Mouse (Mus musculus): Measurements from ENCODE around the gene Scn7a.

Gene Scn7a

DNA sequence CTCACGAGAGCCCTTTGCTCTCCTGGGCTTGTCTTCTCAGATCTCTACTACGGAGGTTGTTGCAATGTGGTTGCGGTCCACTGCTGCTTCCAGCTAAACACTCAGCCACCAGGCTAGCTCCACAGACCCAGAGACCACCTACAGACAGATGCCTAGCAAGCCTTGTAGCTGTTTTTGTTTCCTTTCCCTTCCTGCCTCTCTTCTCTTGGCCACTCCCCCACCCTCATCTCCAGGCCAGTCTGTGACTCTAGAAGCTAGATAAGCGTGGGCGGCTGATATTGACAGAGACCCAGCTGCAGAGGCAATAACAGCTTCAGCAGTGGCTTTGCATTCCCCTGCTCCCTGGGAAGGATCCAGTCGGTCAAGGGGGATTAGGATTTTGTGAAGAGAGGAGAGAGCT is at the start of gene Scn7a:
Scn7a (minus strand) TSS at position 150 of the 400 bp plus-strand sequence.
- DNase-seq = no peak

- no peak for DNase-seq
These were observed 43.0 kb upstream of the Scn7a start for GRCm38 (mm10) chr2:66827729-66828128.

DNA sequence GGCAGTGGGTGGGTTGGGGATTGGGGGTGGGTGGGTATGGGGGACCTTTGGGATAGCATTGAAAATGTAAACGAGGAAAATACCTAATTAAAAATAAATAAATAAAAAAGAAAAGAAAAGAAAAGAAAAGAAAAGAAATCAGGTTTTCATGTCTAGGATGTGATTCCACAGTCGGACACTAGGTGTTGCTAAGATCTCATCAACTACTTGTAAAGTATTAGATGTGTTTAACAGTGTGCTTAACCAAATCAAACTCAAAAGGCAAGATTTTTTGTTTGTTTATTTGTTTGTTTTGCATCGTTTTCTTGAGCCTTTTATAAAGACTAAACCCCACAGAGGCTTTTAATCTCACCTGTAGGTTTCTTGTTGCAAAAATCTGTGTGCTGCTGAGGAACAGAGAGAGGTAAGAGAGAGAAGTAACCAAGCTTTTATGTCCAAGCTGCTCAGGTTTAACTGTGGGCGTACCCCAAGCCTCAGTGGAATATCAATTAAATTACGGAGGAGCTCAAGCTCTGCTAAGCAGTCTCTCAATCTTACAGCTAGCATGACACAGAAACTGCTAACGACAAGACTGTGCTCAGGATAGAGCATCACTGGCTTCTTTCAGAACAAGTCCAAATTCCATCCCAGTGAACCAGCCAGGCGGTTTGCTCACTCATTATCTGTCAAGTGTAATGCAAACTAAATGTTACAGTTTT is 35.3 kb upstream of the Scn7a start:
- DNase-seq = no peak

- no peak for DNase-seq
These were observed 15.0 kb upstream of the Scn7a start for GRCm38 (mm10) chr2:66799676-66800249.

- DNase-seq = no peak
These were observed 12.8 kb upstream of the Scn7a start for GRCm38 (mm10) chr2:66797493-66797892.

DNA sequence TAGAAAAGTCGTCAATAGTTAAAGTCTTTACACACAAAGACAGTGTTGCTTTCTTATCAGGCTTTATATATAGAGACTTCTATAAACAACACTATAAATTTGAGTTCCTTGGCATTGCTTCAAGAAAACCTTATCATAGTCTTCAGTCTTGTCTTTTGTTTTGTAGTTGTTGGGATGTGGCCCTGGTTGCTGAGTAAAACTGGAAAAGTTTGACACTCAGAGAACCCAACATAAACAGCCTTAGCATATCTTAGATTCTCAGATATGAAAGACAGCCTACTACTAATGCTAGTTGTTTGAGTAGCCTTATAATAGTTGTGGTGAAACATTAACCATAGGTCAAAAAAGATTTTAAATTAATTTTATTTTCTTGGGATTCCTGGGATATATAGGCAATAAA is 6.9 kb upstream of the Scn7a start:
- no peak for DNase-seq

GRCm38 (mm10) chr2:66780884-66781283 is 3.8 kb downstream of the Scn7a start:
- no peak for DNase-seq

- DNase-seq = no peak
These were observed 16.7 kb downstream of the Scn7a start for GRCm38 (mm10) chr2:66767980-66768379.

DNA sequence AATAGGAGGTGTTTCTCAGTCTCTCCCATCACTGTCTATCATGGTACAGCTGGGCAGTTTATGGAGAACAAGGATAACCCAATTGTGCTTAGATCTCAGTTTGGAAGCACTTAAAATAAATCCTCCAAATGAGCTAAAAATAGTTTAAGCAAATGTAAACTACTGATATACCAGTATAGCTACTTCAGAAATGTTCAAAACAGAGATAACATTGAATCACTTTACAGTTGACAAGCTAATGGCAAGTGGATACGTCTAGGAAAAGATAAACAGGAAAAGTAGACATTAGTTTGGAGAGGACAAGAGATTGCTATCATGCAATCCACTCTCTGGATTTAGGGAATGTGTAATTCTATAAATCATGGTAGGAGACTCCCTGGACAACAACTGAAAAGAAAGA is 19.5 kb downstream of the Scn7a start:
- no peak for DNase-seq

GRCm38 (mm10) chr2:66762905-66763304 is 21.8 kb downstream of the Scn7a start:
- no peak for DNase-seq

GRCm38 (mm10) chr2:66728002-66728401 is 56.7 kb downstream of the Scn7a start:
- DNase-seq = no peak

DNA sequence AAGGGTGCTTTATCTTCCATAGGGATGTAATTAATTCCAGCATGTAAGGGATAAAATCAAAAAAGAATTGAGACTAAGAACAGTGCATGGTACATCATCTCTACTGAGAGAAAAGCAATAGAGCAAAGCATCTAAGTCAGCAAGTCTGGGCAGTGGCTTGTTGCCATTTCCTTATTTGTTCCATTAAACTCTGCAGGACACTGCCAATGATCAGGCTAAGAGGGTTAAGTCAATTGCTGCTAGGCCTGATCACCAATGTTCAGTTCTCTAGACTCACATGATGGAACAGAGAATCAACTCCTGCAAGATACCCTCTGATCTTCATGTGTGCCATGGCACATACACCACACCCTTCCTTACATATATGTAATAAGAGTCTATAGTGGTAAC is 57.1 kb downstream of the Scn7a start:
- DNase-seq = no peak

DNA sequence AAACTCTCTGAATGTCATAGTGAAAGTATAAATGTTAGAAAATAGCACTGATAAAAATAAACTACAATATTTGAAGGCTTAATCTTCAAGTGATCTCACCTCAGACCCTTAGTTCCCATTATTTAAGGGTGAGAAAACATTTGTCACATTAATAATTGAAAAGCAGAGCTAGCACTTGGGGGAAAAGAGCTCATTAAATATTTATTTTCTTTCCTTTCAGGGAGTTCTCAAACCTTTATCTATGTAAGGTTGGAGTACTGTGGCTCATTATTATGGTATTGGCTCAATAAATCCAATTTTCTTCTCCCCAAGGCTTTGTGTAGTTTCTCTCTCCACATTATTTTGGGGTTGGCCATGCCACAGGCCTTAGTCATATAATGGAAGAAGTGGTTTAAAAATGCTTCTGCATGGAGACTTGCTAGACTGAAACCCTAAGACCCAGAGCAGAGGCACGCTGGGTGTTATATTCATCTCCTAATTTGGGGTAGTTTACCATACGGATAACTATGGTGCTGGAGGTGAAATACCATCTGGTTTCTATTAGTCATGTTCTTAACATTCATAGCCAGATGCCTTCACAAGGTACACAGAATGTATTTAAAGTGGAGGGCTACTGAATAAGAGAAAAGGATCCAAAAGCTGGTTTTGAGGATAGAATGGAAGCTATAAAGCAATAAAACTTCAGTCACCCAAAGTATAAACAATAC is 57.7 kb downstream of the Scn7a start:
- no peak for DNase-seq

GRCm38 (mm10) chr2:66712071-66712470 is 72.6 kb downstream of the Scn7a start:
- DNase-seq = no peak

DNA sequence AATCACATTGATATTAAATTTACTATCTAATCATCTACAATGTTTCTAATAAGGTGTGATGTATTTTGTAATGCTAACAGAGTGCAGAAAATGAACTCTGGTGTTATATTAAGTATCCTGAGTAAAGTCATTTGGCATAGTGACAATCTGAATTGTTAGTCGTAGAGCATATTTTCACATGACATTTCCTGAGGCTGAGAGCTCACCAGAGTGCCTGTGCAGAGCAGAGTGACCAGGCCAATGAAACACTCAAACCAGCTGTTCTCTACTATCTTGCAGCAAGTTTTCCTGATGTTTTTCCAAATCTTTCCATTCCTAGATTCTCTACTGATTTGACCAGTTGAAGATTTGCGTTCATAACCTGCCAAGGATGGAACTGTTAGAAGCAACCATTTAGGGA is 92.4 kb downstream of the Scn7a start:
- no peak for DNase-seq

GRCm38 (mm10) chr2:66661988-66662387 is 122.7 kb downstream of the Scn7a start:
- DNase-seq = no peak

DNA sequence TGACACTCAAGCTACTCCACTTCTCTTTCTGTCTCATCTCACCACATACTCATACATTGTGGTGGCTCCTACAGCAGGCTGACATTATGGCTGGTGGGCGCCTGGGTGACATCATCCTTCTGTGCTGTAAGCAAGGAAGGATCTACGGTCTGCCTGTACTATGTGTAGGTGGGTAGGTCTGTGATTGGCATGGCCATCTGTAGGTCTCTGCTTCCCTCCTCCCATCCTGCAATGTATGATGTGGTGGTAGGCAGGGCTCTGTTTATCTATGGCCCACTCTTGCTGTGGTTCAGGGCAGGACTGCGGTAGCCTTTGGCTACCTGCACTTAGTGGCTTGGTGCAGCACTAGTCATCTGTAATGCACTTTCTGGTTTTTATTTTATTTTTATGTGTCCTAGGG is 128.3 kb downstream of the Scn7a start:
- DNase-seq = no peak

GRCm38 (mm10) chr2:66655431-66655830 is 129.3 kb downstream of the Scn7a start:
- DNase-seq = no peak

GRCm38 (mm10) chr2:66644384-66644783 is 140.3 kb downstream of the Scn7a start:
- no peak for DNase-seq

DNA sequence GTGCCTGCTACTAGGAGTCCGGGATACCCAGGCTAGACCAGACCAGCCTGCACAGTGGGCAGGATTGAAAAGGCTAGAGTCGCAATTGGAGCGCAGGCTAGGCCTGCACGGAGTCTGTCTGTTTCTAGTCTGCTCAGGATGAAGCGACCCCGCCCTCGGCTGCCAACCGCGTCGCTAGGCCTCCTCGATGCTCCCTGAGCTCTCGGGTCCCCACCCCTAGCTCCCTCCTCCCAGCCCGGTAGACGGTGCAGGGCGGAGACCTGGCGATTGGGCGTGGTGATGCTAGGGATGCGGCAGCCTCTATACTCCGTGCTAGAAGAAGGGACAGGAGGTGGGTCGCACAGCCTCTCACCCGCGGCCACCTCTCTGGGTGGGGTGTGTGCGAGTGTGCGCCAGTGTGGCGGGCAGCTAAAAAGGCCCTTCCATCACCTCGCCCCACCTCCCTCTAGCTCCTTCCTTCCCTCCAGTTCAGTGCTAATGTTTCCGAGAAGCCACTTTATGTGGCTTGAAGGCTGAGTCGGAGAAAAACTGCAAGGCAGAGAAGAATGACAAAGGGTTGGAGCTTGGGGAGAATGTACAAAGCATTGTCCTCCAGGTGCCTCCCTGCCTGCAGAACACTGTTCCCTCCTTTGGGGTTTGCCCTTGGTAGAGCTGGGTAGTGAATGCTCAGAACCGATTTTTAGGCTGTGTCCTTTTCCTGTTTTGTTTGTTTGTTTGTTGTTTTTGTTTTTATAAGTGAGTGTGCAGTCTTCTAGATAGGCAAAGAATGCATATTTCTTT is 149.9 kb downstream of the Scn7a start, which contains the start of gene Scn9a:
Scn9a (minus strand) TSS at position 383 of the 780 bp plus-strand sequence.
- DNase-seq = no peak

GRCm38 (mm10) chr2:66632728-66633127 is 152.0 kb downstream of the Scn7a start:
- no peak for DNase-seq

Data from B cell, adult 2 months (primary cell).